9 mouse cellular contexts compared by ENCODE assay signal in genomic region chr9:29642997-29643657, GRCm38 (mm10).
A peak's percentile ranks its signal among the peaks of the same experiment; 100 is the strongest.
DNase-seq lines count a peak whose midpoint lies in the region; ATAC-seq and TF ChIP-seq lines count a peak whose summit lies in the region.
"Had no signal": no experiment of that assay in that cellular context is flagged by ENCODE, and none has a peak within 500 bp of the region (broad histone marks: within the 10 kb centered on the region; RNA-seq: fewer than 3 reads in every experiment).

No protein-coding gene starts in this region.

- peak; percentile 80 for TF ChIP-seq CTCF in E14TG2a.4 (conservative IDR thresholded peaks at IDR 0.05; ENCODE audit: low read length)
- peak; percentile 71 for TF ChIP-seq CTCF in cortical plate, adult 2 months (IDR thresholded peaks at IDR 0.05; ENCODE audit: extremely low read depth, insufficient read depth, low read length)
- peak; percentile 74 for TF ChIP-seq CTCF in liver, postnatal 0 days (IDR thresholded peaks at IDR 0.05; ENCODE audit: low read depth)

- H3K4me2 ChIP-seq in liver, postnatal 0 days (ENCODE audit: low read depth, low read length) = no peak overlapping the region
- H3K4me2 ChIP-seq: heart, embryonic 13.5 days had no signal

- H3K27ac ChIP-seq in cortical plate, adult 2 months (ENCODE audit: insufficient read depth, low read length) = no peak overlapping the region
- H3K27ac ChIP-seq in liver, postnatal 0 days (ENCODE audit: low read depth) = no peak overlapping the region
- H3K27ac ChIP-seq: heart, embryonic 13.5 days had no signal

- H3K36me3 ChIP-seq in E14TG2a.4 (ENCODE audit: insufficient read depth, low read length) = no peaks in the 10 kb centered on the region
- no peaks in the 10 kb centered on the region for H3K36me3 ChIP-seq in liver, postnatal 0 days (replicated peaks; ENCODE audit: insufficient read depth, low read length)
- H3K36me3 ChIP-seq: heart, embryonic 13.5 days had no signal

- no peak overlapping the region for H3K4me3 ChIP-seq in E14TG2a.4 (replicated peaks; ENCODE audit: low read length)
- H3K4me3 ChIP-seq in cortical plate, adult 2 months (ENCODE audit: insufficient read depth, low read length) = no peak overlapping the region
- H3K4me3 ChIP-seq in liver, postnatal 0 days (ENCODE audit: low read depth, low read length) = no peak overlapping the region
- H3K4me3 ChIP-seq: heart, embryonic 13.5 days had no signal

- peaks cover 8% of the 10 kb centered on the region; the same call in 1 of the 2 replicates for H3K27me3 ChIP-seq in E14TG2a.4 (ENCODE audit: insufficient read depth, low read length)
- no peaks in the 10 kb centered on the region for H3K27me3 ChIP-seq in liver, postnatal 0 days (ENCODE audit: insufficient read depth, low read length)

- peaks cover 19% of the 10 kb centered on the region for H3K4me1 ChIP-seq in E14TG2a.4 (replicated peaks; ENCODE audit: low read depth, low read length)
- H3K4me1 ChIP-seq in cortical plate, adult 2 months (ENCODE audit: control insufficient read depth, insufficient read depth, low read length) = peaks cover 3% of the 10 kb centered on the region; the same call in 1 of the 2 replicates
- no peaks in the 10 kb centered on the region for H3K4me1 ChIP-seq in liver, postnatal 0 days (ENCODE audit: insufficient read depth)

- DNase-seq in adipocyte (ENCODE audit: low spot score) = peak; percentile 24
- peak; percentile 24 for DNase-seq in gastrocnemius, postnatal 25 days
- peak; percentile 54 to 64 for DNase-seq in kidney, postnatal 25 days
- DNase-seq in liver, postnatal 0 days = peak; percentile 74
- DNase-seq in retina, embryonic 14.5 days (ENCODE audit: low spot score) = peak; percentile 85

- no peak for TF ChIP-seq EP300 in liver, postnatal 0 days (IDR thresholded peaks at IDR 0.05; ENCODE audit: low read depth)

- no peak overlapping the region for H3K9ac ChIP-seq in liver, postnatal 0 days (replicated peaks)
- H3K9ac ChIP-seq: heart, embryonic 13.5 days had no signal

- TF ChIP-seq POLR2A in cortical plate, adult 2 months (IDR thresholded peaks at IDR 0.05; ENCODE audit: extremely low read depth, insufficient read depth, low read length) = no peak

- H3K9me3 ChIP-seq in E14TG2a.4 (ENCODE audit: low read length) = no peaks in the 10 kb centered on the region
- H3K9me3 ChIP-seq in liver, postnatal 0 days (ENCODE audit: low read length) = no peaks in the 10 kb centered on the region
- H3K9me3 ChIP-seq: heart, embryonic 13.5 days had no signal

- WGBS in liver, postnatal 0 days (ENCODE audit: insufficient replicate concordance) = 11% methylated on average over 11 of the region's 11 CpGs

- no peak for ATAC-seq in liver, postnatal 0 days
- no peak for ATAC-seq in erythroid progenitor cell, adult 5-6 weeks (replicated peaks; ENCODE audit: low FRiP score, poor library complexity, severe bottlenecking)

Comparison
In these comparisons a context has a peak if more than half of its experiments do, and no peak if none do; other contexts are left out.
1. DNase-seq: peak in every context shown above with its lines; median percentile 85 in retina, embryonic 14.5 days; 74 in liver, postnatal 0 days; 59 in kidney, postnatal 25 days; 24 in adipocyte; 24 in gastrocnemius, postnatal 25 days.